Mouse (Mus musculus) embryonic facial prominence, embryonic 13.5 days (tissue): Measurements from ENCODE around the gene Gemin4. TPM values are rescaled to one million over a fixed set of nuclear protein-coding genes. Genes with fewer than 3 reads are reported as not detected.

Experiments
- ATAC-seq: fragments of 200-750 bp; cut with Nextera tagmentation; 2 replicates; pipeline ENCODE4 v1.8.0; 2017; ENCODE audit warnings: low read depth; ENCODE audit not compliant: insufficient number of reproducible peaks, insufficient read depth, low FRiP score, low TSS enrichment
- H3K27ac ChIP-seq: fragments of 300-500 bp; sonication (generic); 2 replicates; pipeline ENCODE4 v1.5.1; 2015; ENCODE audit warnings: moderate library complexity, mild to moderate bottlenecking, inconsistent platforms
- H3K27me3 ChIP-seq: fragments of 300-500 bp; sonication (generic); 2 replicates; pipeline ENCODE4 v1.6.1; 2015; ENCODE audit warnings: mild to moderate bottlenecking, inconsistent platforms
- H3K36me3 ChIP-seq: fragments of 300-500 bp; sonication (generic); 2 replicates; pipeline ENCODE4 v1.6.1; 2015; ENCODE audit warnings: mild to moderate bottlenecking, inconsistent platforms
- H3K4me1 ChIP-seq: fragments of 300-500 bp; sonication (generic); 2 replicates; pipeline ENCODE4 v1.6.1; 2015; ENCODE audit warnings: inconsistent platforms
- H3K4me2 ChIP-seq: fragments of 300-500 bp; sonication (generic); 2 replicates; pipeline ENCODE4 v1.6.1; 2015; ENCODE audit warnings: moderate library complexity, mild to moderate bottlenecking, inconsistent platforms
- H3K4me3 ChIP-seq: fragments of 300-500 bp; sonication (generic); 2 replicates; pipeline ENCODE4 v1.5.1; 2015; ENCODE audit warnings: mild to moderate bottlenecking, inconsistent platforms
- H3K9ac ChIP-seq: fragments of 300-500 bp; sonication (generic); 2 replicates; pipeline ENCODE4 v1.6.1; 2015; ENCODE audit warnings: mild to moderate bottlenecking, inconsistent platforms
- H3K9me3 ChIP-seq: fragments of 300-500 bp; sonication (generic); 2 replicates; pipeline ENCODE4 v1.6.1; 2016; ENCODE audit warnings: inconsistent platforms
- WGBS: fragments of 180-500 bp; shearing (Covaris S2); methylation state at CpG from one replicate; pipeline ENCODE4 v1.1.7; 2015; ENCODE audit warnings: mixed read lengths; 5-methylcytosine and 5-hydroxymethylcytosine counted together
- polyA plus RNA-seq: library from polyadenylated mRNA; unstranded; fragments of >200 nt; fragmentation: Nextera tagmentation; extraction: Ambion mirVana; gene quantifications from 2 replicates; pipeline ENCODE4 v1.2.1, GENCODE M21; 2015

Gemin4 gene
- polyA plus RNA-seq, 1 experiment from 2014 or later = 33.8 TPM

DNA sequence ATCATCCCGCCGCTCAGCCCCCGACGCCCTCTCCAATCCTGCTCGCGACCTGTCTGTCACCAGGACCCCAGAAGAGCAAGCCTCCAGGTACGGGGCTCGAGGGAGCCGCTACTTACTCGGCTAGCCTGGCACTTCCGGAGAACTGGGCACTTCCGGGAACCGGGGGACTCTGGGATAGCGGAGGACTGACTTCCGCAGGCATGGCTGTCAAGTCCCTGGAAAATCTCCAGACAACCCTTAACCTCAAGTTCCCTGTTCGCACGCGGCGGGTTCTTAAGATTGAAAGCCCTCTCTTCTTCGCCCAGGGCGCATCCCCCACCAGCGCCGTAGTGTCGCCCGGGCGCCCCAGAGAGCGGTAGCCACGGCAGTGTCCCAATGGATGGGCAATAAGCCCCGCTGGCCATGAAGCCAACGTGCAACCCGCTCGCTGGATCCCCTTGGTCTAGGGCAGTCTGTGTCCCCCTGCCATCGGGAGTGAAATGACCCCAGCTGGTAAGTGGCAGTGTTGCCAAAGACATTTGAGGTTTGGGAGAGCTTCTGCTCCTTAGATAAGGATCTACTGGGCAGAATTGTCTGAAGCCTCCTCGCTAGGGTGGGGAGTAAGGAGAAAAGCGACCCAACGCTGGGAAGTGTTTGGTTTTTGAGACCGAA, 37.8 kb downstream of the Gemin4 start, which contains the start of the genes Vps53 and Fam57a:
Vps53 (minus strand) TSS at position 153 of the 651 bp plus-strand sequence.
Fam57a (plus strand) TSS at position 177 of the 651 bp plus-strand sequence.
- Histone ChIP-seq H3K9ac (peak within 1 kb of the TSS; percentile 81), H3K27ac (peak within 1 kb of the TSS; percentile 64), H3K9me3 (no peaks in the 10 kb centered on the region), H3K36me3 (peaks cover 4% of the 10 kb centered on the region; the same call in 1 of the 2 replicates), H3K27me3 (no peaks in the 10 kb centered on the region), H3K4me3 (peak within 1 kb of the TSS; percentile 88), H3K4me2 (peak within 1 kb of the TSS; percentile 95), H3K4me1 (peaks cover 13% of the 10 kb centered on the region)
- under 1% methylated on average over 37 of the region's 37 CpGs for WGBS
- 0 out of 2 replicates have a peak, but pooled peaks have one; percentile 67 for ATAC-seq

DNA sequence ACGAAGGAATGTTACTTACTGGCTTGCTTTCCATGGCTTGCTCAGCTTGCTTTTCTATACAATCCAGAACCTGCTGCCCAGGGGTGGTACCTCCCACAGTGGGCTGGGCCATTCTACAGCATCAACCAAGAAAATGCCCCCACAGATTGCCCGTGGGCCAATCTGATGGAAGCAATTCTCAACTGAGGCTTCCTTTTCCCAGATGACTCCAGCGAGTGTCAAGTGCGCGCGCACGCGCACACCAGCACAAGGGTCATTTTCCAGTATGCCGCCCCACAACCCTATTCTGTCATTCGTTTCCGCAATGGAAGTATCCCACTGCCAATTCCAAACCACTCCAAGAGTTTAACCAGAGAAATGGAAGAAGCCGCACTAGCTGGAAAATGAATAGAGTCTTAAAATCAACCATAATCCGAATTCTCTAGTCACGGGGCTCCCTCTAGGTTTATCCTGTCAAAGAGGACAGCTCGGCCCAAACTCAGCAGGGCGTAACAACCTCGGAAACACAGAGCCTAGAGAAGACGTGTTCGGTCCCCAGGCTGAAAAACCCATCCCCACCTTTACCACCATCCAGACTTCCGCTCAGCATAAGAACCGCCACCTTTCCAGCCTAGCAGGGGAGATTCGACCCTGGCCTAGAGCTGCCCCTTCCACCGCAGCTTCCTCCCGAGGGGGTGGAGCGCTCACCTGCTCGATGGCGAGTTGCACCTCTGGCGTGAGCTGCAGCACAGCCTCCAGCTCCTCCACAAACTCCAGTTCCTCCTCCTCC, 38.6 kb downstream of the Gemin4 start:
- peaks cover 13% of the 10 kb centered on the region for H3K4me1 ChIP-seq
- peaks cover 5% of the 10 kb centered on the region for H3K36me3 ChIP-seq
- no peaks in the 10 kb centered on the region for H3K27me3 ChIP-seq
- peak overlapping the region; percentile 64 for H3K27ac ChIP-seq
- peak overlapping the region; percentile 95 for H3K4me2 ChIP-seq
- peak overlapping the region; percentile 81 for H3K9ac ChIP-seq
- ATAC-seq = 0 out of 2 replicates have a peak, but pooled peaks have one; percentile 26
- no peaks in the 10 kb centered on the region for H3K9me3 ChIP-seq
- H3K4me3 ChIP-seq = peak overlapping the region; percentile 88
- WGBS = 2% methylated on average over 28 of the region's 28 CpGs

DNA sequence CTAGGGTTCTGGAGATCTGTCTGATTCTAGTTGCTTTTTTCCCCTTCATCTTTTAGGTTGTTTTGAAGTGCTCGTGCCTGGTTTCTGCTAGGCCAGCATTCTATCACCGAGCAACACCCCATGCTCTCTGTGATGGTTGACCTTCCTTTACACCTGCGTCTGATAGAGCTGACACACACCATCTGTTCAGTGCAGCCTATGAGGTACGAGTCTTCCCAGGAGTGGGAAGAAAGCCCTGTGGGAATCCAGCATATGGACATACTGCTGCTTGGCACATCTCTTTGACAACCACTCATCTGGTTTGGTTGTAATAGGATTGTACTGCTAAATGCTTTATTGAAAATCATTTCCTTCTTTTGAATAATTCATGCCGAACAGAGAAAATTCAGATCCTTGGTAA, 47.3 kb downstream of the Gemin4 start:
- ATAC-seq = no peak
- 74% methylated on average over 5 of the region's 5 CpGs for WGBS

DNA sequence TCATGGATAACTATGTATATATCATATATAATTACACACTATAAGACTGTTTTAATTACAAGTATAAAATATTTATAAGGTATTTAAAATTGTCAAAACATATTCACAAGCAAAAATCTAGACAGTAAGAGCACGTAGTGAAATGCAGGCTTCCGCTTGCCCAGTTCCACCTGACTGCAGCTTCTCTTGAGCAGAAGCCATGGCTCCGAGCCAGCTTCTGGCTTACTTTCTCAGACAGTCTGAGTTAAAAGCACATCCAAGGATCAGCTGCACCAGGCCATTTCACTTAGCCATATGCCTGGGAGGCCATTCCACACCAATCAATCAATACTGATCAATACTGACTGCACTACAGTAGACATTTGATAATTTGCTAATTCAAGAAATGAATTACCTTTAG, 48.5 kb downstream of the Gemin4 start:
- Histone ChIP-seq H3K9me3 (no peaks in the 10 kb centered on the region), H3K4me3 (no peak overlapping the region), H3K27ac (no peak overlapping the region), H3K36me3 (peaks cover 22% of the 10 kb centered on the region), H3K4me2 (no peak overlapping the region), H3K27me3 (no peaks in the 10 kb centered on the region), H3K4me1 (peaks cover 9% of the 10 kb centered on the region; the same call in 1 of the 2 replicates), H3K9ac (no peak overlapping the region)
- ATAC-seq = no peak
- WGBS = 68% methylated on average over 3 of the region's 3 CpGs

More for the DNA sequence above, 47.3 kb downstream of the Gemin4 start:
- Histone ChIP-seq H3K27me3 (no peaks in the 10 kb centered on the region), H3K27ac (no peak overlapping the region), H3K4me1 (peaks cover 9% of the 10 kb centered on the region; the same call in 1 of the 2 replicates), H3K4me3 (no peak overlapping the region), H3K4me2 (no peak overlapping the region), H3K9me3 (no peaks in the 10 kb centered on the region), H3K36me3 (peaks cover 17% of the 10 kb centered on the region), H3K9ac (no peak overlapping the region)

DNA sequence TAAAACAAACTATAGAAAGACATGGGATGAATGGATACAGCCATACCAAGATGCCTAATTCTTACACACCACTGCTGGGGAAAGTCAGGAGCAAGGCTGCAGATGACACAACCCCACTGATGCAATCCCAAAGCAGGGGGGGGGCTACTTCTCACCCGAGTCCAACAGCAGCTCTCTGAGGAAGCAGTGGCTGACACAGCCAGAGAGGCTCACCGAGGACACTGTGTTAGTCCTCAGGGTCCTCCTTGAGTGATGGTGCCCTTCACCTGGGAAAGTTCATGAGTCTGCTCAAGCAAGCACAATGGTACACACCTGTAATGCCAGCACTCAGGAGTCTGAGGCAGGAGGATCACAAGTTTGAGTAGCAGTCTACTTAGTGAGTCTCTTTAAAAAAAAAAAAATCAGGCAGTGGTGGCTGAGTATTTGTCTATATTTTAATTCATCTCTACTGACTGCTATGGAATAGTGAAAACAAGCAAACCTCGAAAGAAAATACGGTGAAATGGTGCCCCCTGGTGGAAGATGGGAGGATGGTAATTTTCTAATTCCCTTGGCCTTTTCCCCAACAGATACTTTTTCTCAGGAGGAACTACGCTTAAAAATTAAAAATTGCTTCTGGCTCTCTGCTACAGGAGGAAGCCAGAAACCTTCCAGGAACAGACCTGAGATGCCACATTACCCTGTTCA, 50.2 kb downstream of the Gemin4 start:
- no peak for ATAC-seq

DNA sequence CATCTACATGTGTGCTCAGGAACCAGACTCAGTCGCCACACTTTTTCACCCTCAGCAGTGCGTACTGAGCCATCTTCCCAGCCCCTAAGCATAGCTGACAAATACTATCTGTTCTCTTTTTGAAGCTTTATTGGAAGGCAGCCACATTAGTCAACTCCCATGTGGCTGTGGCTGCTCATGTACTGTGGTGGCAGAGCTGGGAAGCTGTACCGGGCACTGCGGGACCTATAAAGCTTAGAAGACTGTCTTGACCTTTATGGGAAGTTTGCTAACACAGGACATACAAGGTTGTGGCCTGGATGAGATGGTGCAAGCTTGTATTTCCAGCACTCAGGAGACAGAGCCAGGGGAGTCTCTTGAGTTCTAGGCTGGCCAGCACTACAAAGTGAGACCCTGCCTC, 50.8 kb downstream of the Gemin4 start:
- no peak for ATAC-seq
- H3K4me3 ChIP-seq = no peak overlapping the region
- no peak overlapping the region for H3K9ac ChIP-seq
- H3K36me3 ChIP-seq = peaks cover 14% of the 10 kb centered on the region
- H3K27ac ChIP-seq = no peak overlapping the region
- 93% methylated on average over 4 of the region's 4 CpGs for WGBS
- no peaks in the 10 kb centered on the region for H3K27me3 ChIP-seq
- no peaks in the 10 kb centered on the region for H3K9me3 ChIP-seq
- H3K4me1 ChIP-seq = peaks cover 9% of the 10 kb centered on the region; the same call in 1 of the 2 replicates
- H3K4me2 ChIP-seq = no peak overlapping the region

More for the DNA sequence above, 50.2 kb downstream of the Gemin4 start:
- H3K27ac ChIP-seq = no peak overlapping the region
- H3K4me2 ChIP-seq = no peak overlapping the region
- no peak overlapping the region for H3K9ac ChIP-seq
- H3K9me3 ChIP-seq = no peaks in the 10 kb centered on the region
- WGBS = 26% methylated on average over 5 of the region's 5 CpGs
- no peak overlapping the region for H3K4me3 ChIP-seq
- H3K36me3 ChIP-seq = peaks cover 15% of the 10 kb centered on the region
- peaks cover 9% of the 10 kb centered on the region; the same call in 1 of the 2 replicates for H3K4me1 ChIP-seq
- no peaks in the 10 kb centered on the region for H3K27me3 ChIP-seq

Other genes with a start within 250 kb of the Gemin4 start
- 0.76 and 0.88 TPM in 2 replicates for gene 1700016K19Rik, start 217.8 kb downstream of the Gemin4 start, polyA plus RNA-seq
- gene Rflnb, start 189.9 kb downstream of the Gemin4 start, polyA plus RNA-seq = 54.0 and 55.8 TPM in 2 replicates
- 36.5 and 38.5 TPM in 2 replicates for gene Vps53, start 38.0 kb downstream of the Gemin4 start, polyA plus RNA-seq
- 20.7 and 20.8 TPM in 2 replicates for gene Fam57a, start 38.0 kb downstream of the Gemin4 start, polyA plus RNA-seq
- gene Dbil5, start 56 bp downstream of the Gemin4 start, polyA plus RNA-seq = 0.65 TPM in 1 of 2 replicates, not detected in the other
- gene Mrm3, start 26.1 kb upstream of the Gemin4 start, polyA plus RNA-seq = 24.9 and 25.2 TPM in 2 replicates
- gene Glod4, start 26.1 kb upstream of the Gemin4 start, polyA plus RNA-seq = 126 and 138 TPM in 2 replicates
- gene Nxn, start 181.5 kb upstream of the Gemin4 start, polyA plus RNA-seq = 76.8 and 77.6 TPM in 2 replicates
- gene Timm22, start 189.3 kb upstream of the Gemin4 start, polyA plus RNA-seq = 111 and 130 TPM in 2 replicates